Mouse (Mus musculus) hindbrain, embryonic 12.5 days (tissue): ENCODE data around the gene Epha10. TPM values are rescaled to one million over a fixed set of nuclear protein-coding genes. Genes with fewer than 3 reads are reported as not detected.
"Not testable (repeated sequence)": the region's sequence is repeated elsewhere in the genome, so short reads cannot be mapped to it uniquely, and the experiment has no call there.

Experiments used
- ATAC-seq: fragments of 200-750 bp; cut with Nextera tagmentation; 2 replicates; pipeline ENCODE4 v1.8.0; 2017; ENCODE audit warnings: moderate TSS enrichment; ENCODE audit not compliant: low FRiP score
- H3K27ac ChIP-seq: fragments of 300-500 bp; sonication (generic); 2 replicates; pipeline ENCODE4 v1.5.1; 2016; ENCODE audit warnings: mild to moderate bottlenecking
- H3K27me3 ChIP-seq: fragments of 300-500 bp; sonication (generic); 2 replicates; pipeline ENCODE4 v1.6.1; 2016; ENCODE audit warnings: mild to moderate bottlenecking
- H3K36me3 ChIP-seq: fragments of 300-500 bp; sonication (generic); 2 replicates; pipeline ENCODE4 v1.6.1; 2016; ENCODE audit warnings: mild to moderate bottlenecking
- H3K4me1 ChIP-seq: fragments of 300-500 bp; sonication (generic); 2 replicates; pipeline ENCODE4 v1.6.1; 2016
- H3K4me2 ChIP-seq: fragments of 300-500 bp; sonication (generic); replicated peaks from 2 replicates; pipeline ENCODE4 v1.6.1; 2016; ENCODE audit warnings: mild to moderate bottlenecking
- H3K4me3 ChIP-seq: fragments of 300-500 bp; sonication (generic); 2 replicates; pipeline ENCODE4 v1.5.1; 2016; ENCODE audit warnings: mild to moderate bottlenecking
- H3K9ac ChIP-seq: fragments of 300-500 bp; sonication (generic); 2 replicates; pipeline ENCODE4 v1.6.1; 2016; ENCODE audit warnings: mild to moderate bottlenecking, moderate library complexity
- H3K9me3 ChIP-seq: fragments of 300-500 bp; sonication (generic); replicated peaks from 2 replicates; pipeline ENCODE4 v1.6.1; 2016; ENCODE audit warnings: mild to moderate bottlenecking
- WGBS: fragments of 180-500 bp; shearing (Covaris S2); methylation state at CpG from one replicate; pipeline ENCODE4 v1.1.7; 2016; 5-methylcytosine and 5-hydroxymethylcytosine counted together
- polyA plus RNA-seq: library from polyadenylated mRNA; unstranded; fragments of >200 nt; fragmentation: Nextera tagmentation; extraction: Ambion mirVana; gene quantifications from 2 replicates; pipeline ENCODE4 v1.2.1, GENCODE M21; 2016

Epha10 gene
- polyA plus RNA-seq, 1 experiment from 2014 or later, result 7.5 TPM

DNA sequence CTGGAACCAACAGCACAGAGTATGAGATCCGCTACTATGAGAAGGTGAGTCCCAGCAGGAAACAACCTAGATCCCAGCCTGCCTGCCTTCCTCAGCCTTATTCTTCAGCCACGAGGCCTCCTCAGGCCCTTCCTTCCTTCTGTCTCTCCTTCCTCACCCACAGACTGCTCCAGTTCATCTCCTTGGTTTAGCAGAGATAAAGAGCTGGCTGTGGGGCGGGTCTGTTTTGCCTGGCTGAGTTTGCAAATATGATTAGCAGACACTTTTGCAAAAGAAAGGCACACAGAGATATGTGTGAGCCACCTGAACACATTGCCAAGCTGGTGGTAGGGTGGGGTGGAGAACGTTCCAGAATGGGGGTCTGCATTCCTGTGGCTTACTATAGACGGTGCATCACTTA, 19.2 kb downstream of the Epha10 start:
- Histone ChIP-seq H3K4me1 (peaks cover 32% of the 10 kb centered on the region), H3K9ac (no peak overlapping the region), H3K4me2 (no peak overlapping the region), H3K4me3 (no peak overlapping the region), H3K27ac (no peak overlapping the region), H3K27me3 (peaks cover 29% of the 10 kb centered on the region), H3K9me3 (no peaks in the 10 kb centered on the region), H3K36me3 (no peaks in the 10 kb centered on the region)
- WGBS, result 61% methylated on average over 5 of the region's 5 CpGs
- no peak for ATAC-seq

GRCm38 (mm10) chr4:124905417-124905816, 24.7 kb downstream of the Epha10 start:
- Histone ChIP-seq H3K27me3 (0 out of 2 replicates have a peak, but pooled peaks cover 2% of the 10 kb centered on the region), H3K4me1 (peaks cover 21% of the 10 kb centered on the region), H3K36me3 (no peaks in the 10 kb centered on the region), H3K27ac (peak overlapping the region; percentile 86), H3K9ac (no peak overlapping the region), H3K4me2 (no peak overlapping the region), H3K4me3 (no peak overlapping the region), H3K9me3 (no peaks in the 10 kb centered on the region)
- 75% methylated on average over 4 of the region's 4 CpGs for WGBS
- no peak; the same call in 1 of the 2 replicates for ATAC-seq

GRCm38 (mm10) chr4:124905971-124906822, 25.5 kb downstream of the Epha10 start:
- Histone ChIP-seq H3K9ac (peak overlapping the region; percentile 29; the same call in 1 of the 2 replicates), H3K27ac (peak overlapping the region; percentile 86), H3K27me3 (0 out of 2 replicates have a peak, but pooled peaks cover 2% of the 10 kb centered on the region), H3K4me3 (peak overlapping the region; percentile 19), H3K4me1 (peaks cover 21% of the 10 kb centered on the region), H3K4me2 (peak overlapping the region; percentile 41), H3K36me3 (no peaks in the 10 kb centered on the region), H3K9me3 (no peaks in the 10 kb centered on the region)
- ATAC-seq, result peak; percentile 89
- WGBS, result 6% methylated on average over 21 of the region's 21 CpGs

- WGBS, result 92% methylated on average over 5 of the region's 5 CpGs
- H3K4me2 ChIP-seq, result no peak overlapping the region
These were observed 47.4 kb downstream of the Epha10 start for GRCm38 (mm10) chr4:124928102-124928501.

GRCm38 (mm10) chr4:124936613-124937471, 56.1 kb downstream of the Epha10 start, which contains the start of gene 9930104L06Rik:
Gene 9930104L06Rik (plus strand): TSS chr4:124937048.
- no peaks in the 10 kb centered on the region for H3K27me3 ChIP-seq
- H3K9me3 ChIP-seq, result no peaks in the 10 kb centered on the region
- H3K4me3 ChIP-seq, result peak within 1 kb of the TSS; percentile 76
- peak; percentile 99 for ATAC-seq
- no peak within 1 kb of the TSS for H3K27ac ChIP-seq
- peak within 1 kb of the TSS; percentile 75 for H3K9ac ChIP-seq
- H3K4me1 ChIP-seq, result peaks cover 17% of the 10 kb centered on the region
- peak within 1 kb of the TSS; percentile 87 for H3K4me2 ChIP-seq
- WGBS, result under 1% methylated on average over 52 of the region's 52 CpGs
- H3K36me3 ChIP-seq, result peaks cover 29% of the 10 kb centered on the region

More at GRCm38 (mm10) chr4:124928102-124928501, 47.4 kb downstream of the Epha10 start:
- no peaks in the 10 kb centered on the region for H3K4me1 ChIP-seq
- no peak for ATAC-seq
- H3K27me3 ChIP-seq, result no peaks in the 10 kb centered on the region
- H3K4me3 ChIP-seq, result no peak overlapping the region
- H3K9ac ChIP-seq, result no peak overlapping the region
- H3K9me3 ChIP-seq, result no peaks in the 10 kb centered on the region
- peaks cover 67% of the 10 kb centered on the region for H3K36me3 ChIP-seq
- no peak overlapping the region for H3K27ac ChIP-seq

- not testable (repeated sequence) for H3K27ac ChIP-seq, ATAC-seq, H3K4me3 ChIP-seq, H3K27me3 ChIP-seq, H3K9ac ChIP-seq, H3K9me3 ChIP-seq, H3K4me2 ChIP-seq
- Histone ChIP-seq H3K4me1 (peaks cover 17% of the 10 kb centered on the region), H3K36me3 (peaks cover 38% of the 10 kb centered on the region)
- WGBS, result 97% methylated on average over 4 of the region's 4 CpGs
These were observed 58.5 kb downstream of the Epha10 start, which contains the start of gene Cdca8 for GRCm38 (mm10) chr4:124939211-124939610. Gene Cdca8 (minus strand): TSS chr4:124939311.

DNA sequence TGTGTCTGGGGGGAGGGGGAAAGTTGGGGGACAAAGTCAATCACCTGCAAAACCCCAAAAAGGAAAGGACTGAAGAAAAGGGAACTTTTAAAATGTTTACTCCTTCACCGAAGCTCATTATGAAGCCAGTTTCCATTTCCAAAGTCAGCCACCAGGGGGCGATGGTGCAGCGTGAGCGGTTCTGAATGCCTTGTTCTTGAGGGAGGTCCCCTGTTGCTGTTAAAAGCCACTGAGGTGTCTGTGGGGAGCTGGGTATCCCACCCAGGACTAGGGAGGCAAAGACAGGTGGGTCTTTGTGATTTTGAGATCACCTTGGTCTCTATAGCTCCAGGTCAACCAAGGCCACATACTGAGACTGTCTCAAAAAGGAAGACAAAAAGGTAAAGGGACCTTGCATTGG, 62.3 kb downstream of the Epha10 start:
- H3K9me3 ChIP-seq, result no peaks in the 10 kb centered on the region
- H3K36me3 ChIP-seq, result peaks cover 38% of the 10 kb centered on the region
- no peak overlapping the region for H3K27ac ChIP-seq
- no peak overlapping the region for H3K9ac ChIP-seq
- H3K4me1 ChIP-seq, result no peaks in the 10 kb centered on the region
- no peak for ATAC-seq
- no peak overlapping the region for H3K4me2 ChIP-seq
- no peak overlapping the region for H3K4me3 ChIP-seq
- no peaks in the 10 kb centered on the region for H3K27me3 ChIP-seq
- 8% methylated on average over 4 of the region's 4 CpGs for WGBS

DNA sequence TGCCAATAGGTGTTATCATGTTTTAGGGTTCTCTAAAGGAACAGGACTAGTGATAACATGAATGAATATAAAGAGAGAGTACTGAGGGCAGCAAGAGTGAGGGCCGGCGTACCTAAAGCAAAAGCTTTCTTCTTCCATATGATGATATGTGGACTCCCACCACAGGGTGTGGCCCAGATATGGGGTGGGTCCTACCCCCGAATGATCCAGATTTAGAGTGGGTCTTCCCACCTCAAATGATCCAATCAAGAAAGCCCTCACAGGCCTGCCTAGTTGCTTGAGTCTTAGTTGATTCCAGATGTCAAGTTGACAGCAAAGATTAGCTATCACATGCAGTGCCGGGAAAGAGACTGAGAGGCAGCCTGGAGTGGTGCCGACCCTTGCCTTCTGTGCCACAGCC, 63.1 kb downstream of the Epha10 start:
- Histone ChIP-seq H3K9ac (no peak overlapping the region), H3K4me2 (no peak overlapping the region), H3K36me3 (peaks cover 34% of the 10 kb centered on the region), H3K4me3 (no peak overlapping the region), H3K9me3 (no peaks in the 10 kb centered on the region), H3K4me1 (no peaks in the 10 kb centered on the region), H3K27ac (no peak overlapping the region), H3K27me3 (no peaks in the 10 kb centered on the region)
- WGBS, result 77% methylated on average over 5 of the region's 5 CpGs
- no peak for ATAC-seq

DNA sequence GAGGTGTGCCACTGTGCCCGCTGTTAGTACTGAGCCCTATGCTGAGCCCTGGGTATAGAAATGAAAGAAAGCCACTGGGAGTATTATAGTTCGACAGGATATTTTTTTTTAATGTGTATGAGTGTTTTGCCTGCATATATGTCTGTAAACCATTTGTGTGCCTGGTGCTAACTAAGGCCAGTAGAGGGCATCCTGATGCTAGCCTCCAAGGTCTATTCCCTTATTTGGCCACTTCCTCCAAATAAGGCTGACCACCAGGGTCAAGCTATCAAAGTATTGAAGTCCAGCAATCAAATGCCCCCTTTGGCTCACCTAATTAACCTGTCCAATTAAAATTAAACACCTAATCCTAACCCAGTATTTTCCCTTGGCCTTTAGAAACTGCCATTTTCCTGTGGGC, 64.3 kb downstream of the Epha10 start:
- H3K9me3 ChIP-seq, result no peaks in the 10 kb centered on the region
- H3K4me2 ChIP-seq, result no peak overlapping the region
- H3K4me3 ChIP-seq, result no peak overlapping the region
- H3K27ac ChIP-seq, result no peak overlapping the region
- no peaks in the 10 kb centered on the region for H3K27me3 ChIP-seq
- H3K4me1 ChIP-seq, result no peaks in the 10 kb centered on the region
- no peak for ATAC-seq
- no peak overlapping the region for H3K9ac ChIP-seq
- H3K36me3 ChIP-seq, result peaks cover 24% of the 10 kb centered on the region
- WGBS, result 61% methylated on average over 2 of the region's 2 CpGs

DNA sequence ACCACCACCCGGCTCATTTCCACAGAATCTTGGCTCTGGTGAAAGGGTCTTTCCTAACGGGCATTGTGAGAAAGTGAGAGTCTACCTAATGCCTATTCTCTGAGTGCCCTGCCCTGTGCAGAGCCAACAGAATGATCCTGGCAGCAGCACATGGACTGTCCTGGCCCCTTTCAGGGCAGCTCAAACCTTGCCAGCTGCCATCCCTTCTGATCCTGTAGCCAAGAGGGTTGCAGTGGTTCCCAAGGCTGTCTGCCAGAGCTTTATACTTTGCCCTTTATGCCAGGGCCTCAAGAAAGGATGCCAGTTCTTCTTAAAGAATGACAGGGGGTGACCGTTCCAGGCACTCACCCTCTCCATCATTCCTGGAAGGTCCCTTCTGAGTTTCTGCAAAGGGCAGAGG, 68.8 kb downstream of the Epha10 start:
- Histone ChIP-seq H3K27me3 (no peaks in the 10 kb centered on the region), H3K27ac (no peak overlapping the region), H3K4me1 (no peaks in the 10 kb centered on the region), H3K4me3 (no peak overlapping the region), H3K4me2 (no peak overlapping the region), H3K9ac (no peak overlapping the region), H3K9me3 (no peaks in the 10 kb centered on the region), H3K36me3 (no peaks in the 10 kb centered on the region)
- ATAC-seq, result no peak
- WGBS, result 84% methylated on average over 3 of the region's 3 CpGs

DNA sequence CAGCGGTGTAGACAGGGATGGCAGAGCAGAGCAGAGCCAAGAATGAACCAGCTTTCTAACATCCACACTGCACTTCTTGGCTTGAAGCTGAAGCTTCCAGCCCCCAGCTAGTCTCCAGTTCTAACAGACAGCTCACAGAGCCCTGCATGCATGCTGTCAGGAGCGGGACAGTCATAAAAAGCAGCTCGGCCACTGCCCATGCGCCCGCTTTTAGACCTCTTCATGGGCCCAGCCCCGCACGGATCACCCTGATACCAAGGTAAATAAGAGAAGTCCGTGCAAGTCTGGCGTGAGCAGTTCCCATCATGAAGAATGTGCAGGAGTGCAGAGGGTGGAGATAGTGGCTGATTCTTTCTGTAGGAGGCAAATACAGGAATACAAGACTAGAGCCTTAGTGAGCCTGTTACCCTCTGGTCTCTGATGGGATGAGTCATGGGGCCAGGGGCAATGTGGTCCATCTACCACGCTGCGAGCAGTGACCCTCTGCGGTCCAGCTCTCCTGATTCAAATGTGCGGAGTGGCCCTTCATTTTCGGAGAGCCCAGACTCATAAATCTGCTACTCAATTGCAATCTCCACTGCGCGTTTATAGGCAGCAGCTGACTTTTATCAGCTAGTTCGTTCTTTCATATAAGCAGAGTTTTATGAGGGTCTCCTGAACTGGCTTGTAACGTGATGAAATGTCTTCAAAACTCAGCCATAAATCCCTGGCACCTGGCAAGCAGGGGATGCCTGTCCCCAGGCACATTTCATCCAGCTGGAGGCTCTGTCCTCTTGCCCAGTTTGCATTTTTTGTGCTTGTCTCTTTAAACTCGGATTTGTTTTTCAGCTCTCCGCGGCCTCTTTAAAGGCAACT, 69.7 kb downstream of the Epha10 start:
- Histone ChIP-seq H3K4me2 (no peak overlapping the region), H3K4me3 (no peak overlapping the region), H3K27ac (no peak overlapping the region), H3K27me3 (no peaks in the 10 kb centered on the region), H3K4me1 (no peaks in the 10 kb centered on the region), H3K9me3 (no peaks in the 10 kb centered on the region), H3K9ac (no peak overlapping the region), H3K36me3 (no peaks in the 10 kb centered on the region)
- ATAC-seq, result no peak
- 87% methylated on average over 21 of the region's 21 CpGs for WGBS
